Mouse (Mus musculus): Measurements from ENCODE around the gene Ears2. TPM values are rescaled to one million over a fixed set of nuclear protein-coding genes. Genes with fewer than 3 reads are reported as not detected.

The Ears2 gene
- polyA plus RNA-seq, 1 experiment, result 4.8 TPM

GRCm38 (mm10) chr7:122015105-122015504 lies 52.0 kb downstream of the Ears2 start:
- no peaks in the 10 kb centered on the region for H3K27me3 ChIP-seq (ENCODE audit: control insufficient read depth, insufficient read depth, low read length)
- 71% methylated on average over 8 of the region's 8 CpGs for WGBS
- H3K27ac ChIP-seq (ENCODE audit: insufficient read depth, low read length), result no peak overlapping the region
- no peak overlapping the region for H3K4me3 ChIP-seq (replicated peaks; ENCODE audit: insufficient read depth, low read depth, low read length)
- peaks cover 8% of the 10 kb centered on the region for H3K4me1 ChIP-seq (ENCODE audit: control insufficient read depth, insufficient read depth, low read length)
- no peak for DNase-seq
- TF ChIP-seq CTCF (IDR thresholded peaks at IDR 0.05; ENCODE audit: borderline replicate concordance, insufficient read depth, low read depth, low read length) (no peak), POLR2A (IDR thresholded peaks at IDR 0.05; ENCODE audit: borderline replicate concordance, insufficient read depth, low read length) (no peak)

DNA sequence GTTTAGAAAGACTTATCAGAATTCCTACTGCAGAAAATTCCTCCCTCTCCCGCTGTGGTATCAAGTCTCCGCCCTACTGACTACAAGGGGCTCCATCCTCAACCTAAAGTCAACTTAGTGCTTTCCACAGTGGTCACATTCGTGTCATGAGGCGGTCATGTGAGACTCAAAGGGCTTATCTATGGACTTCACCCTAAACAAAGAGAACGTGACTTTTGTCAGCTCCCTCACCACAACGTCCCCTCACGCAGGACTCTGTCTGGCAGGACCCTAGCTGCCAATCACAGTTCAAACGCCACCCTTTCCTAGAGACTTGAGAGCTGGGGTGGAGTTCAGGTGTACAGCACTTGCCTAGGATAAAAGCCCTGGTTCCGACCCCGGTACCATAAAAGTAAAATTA lies 54.1 kb downstream of the Ears2 start:
- H3K27me3 ChIP-seq (ENCODE audit: control insufficient read depth, insufficient read depth, low read length), result no peaks in the 10 kb centered on the region
- DNase-seq, result no peak
- 92% methylated on average over 10 of the region's 10 CpGs for WGBS
- peaks cover 8% of the 10 kb centered on the region for H3K4me1 ChIP-seq (ENCODE audit: control insufficient read depth, insufficient read depth, low read length)
- no peak overlapping the region for H3K27ac ChIP-seq (ENCODE audit: insufficient read depth, low read length)
- H3K4me3 ChIP-seq (replicated peaks; ENCODE audit: insufficient read depth, low read depth, low read length), result no peak overlapping the region
- no peak for TF ChIP-seq CTCF (IDR thresholded peaks at IDR 0.05; ENCODE audit: borderline replicate concordance, insufficient read depth, low read depth, low read length)
- TF ChIP-seq POLR2A (IDR thresholded peaks at IDR 0.05; ENCODE audit: borderline replicate concordance, insufficient read depth, low read length), result no peak

GRCm38 (mm10) chr7:122012370-122012769 lies 54.7 kb downstream of the Ears2 start:
- Histone ChIP-seq H3K27me3 (ENCODE audit: control insufficient read depth, insufficient read depth, low read length) (no peaks in the 10 kb centered on the region), H3K27ac (ENCODE audit: insufficient read depth, low read length) (no peak overlapping the region), H3K4me3 (replicated peaks; ENCODE audit: insufficient read depth, low read depth, low read length) (no peak overlapping the region), H3K4me1 (ENCODE audit: control insufficient read depth, insufficient read depth, low read length) (peaks cover 8% of the 10 kb centered on the region)
- 16% methylated on average over 4 of the region's 4 CpGs for WGBS
- DNase-seq, result peak in 1 of 2 experiments; percentile 47
- TF ChIP-seq POLR2A (IDR thresholded peaks at IDR 0.05; ENCODE audit: borderline replicate concordance, insufficient read depth, low read length), result no peak
- TF ChIP-seq CTCF (IDR thresholded peaks at IDR 0.05; ENCODE audit: borderline replicate concordance, insufficient read depth, low read depth, low read length), result no peak

GRCm38 (mm10) chr7:122000396-122000795 lies 66.7 kb downstream of the Ears2 start:
- Histone ChIP-seq H3K4me1 (ENCODE audit: control insufficient read depth, insufficient read depth, low read length) (no peaks in the 10 kb centered on the region), H3K27ac (ENCODE audit: insufficient read depth, low read length) (no peak overlapping the region), H3K27me3 (ENCODE audit: control insufficient read depth, insufficient read depth, low read length) (no peaks in the 10 kb centered on the region), H3K4me3 (replicated peaks; ENCODE audit: insufficient read depth, low read depth, low read length) (no peak overlapping the region)
- TF ChIP-seq CTCF (IDR thresholded peaks at IDR 0.05; ENCODE audit: borderline replicate concordance, insufficient read depth, low read depth, low read length) (no peak), POLR2A (IDR thresholded peaks at IDR 0.05; ENCODE audit: borderline replicate concordance, insufficient read depth, low read length) (no peak)
- 16% methylated on average over 8 of the region's 8 CpGs for WGBS
- no peak for DNase-seq

- 89% methylated on average over 5 of the region's 5 CpGs for WGBS
- Histone ChIP-seq H3K27ac (ENCODE audit: insufficient read depth, low read length) (no peak overlapping the region), H3K27me3 (ENCODE audit: control insufficient read depth, insufficient read depth, low read length) (no peaks in the 10 kb centered on the region), H3K4me3 (replicated peaks; ENCODE audit: insufficient read depth, low read depth, low read length) (no peak overlapping the region), H3K4me1 (ENCODE audit: control insufficient read depth, insufficient read depth, low read length) (no peaks in the 10 kb centered on the region)
- TF ChIP-seq CTCF (IDR thresholded peaks at IDR 0.05; ENCODE audit: borderline replicate concordance, insufficient read depth, low read depth, low read length) (no peak), POLR2A (IDR thresholded peaks at IDR 0.05; ENCODE audit: borderline replicate concordance, insufficient read depth, low read length) (no peak)
- no peak for DNase-seq
Observed at GRCm38 (mm10) chr7:121995961-121996360, 71.1 kb downstream of the Ears2 start.

Other genes with a start within 250 kb of the Ears2 start
- gene Scnn1b, start 202.2 kb downstream of the Ears2 start, polyA plus RNA-seq (2012; rRNA removed), result 1.3 and 1.5 TPM in 2 replicates
- 32.3 and 32.6 TPM in 2 replicates for gene Cog7, start 85.6 kb downstream of the Ears2 start, polyA plus RNA-seq (2012; rRNA removed)
- 22.8 and 23.1 TPM in 2 replicates for gene Gga2, start 46.0 kb downstream of the Ears2 start, polyA plus RNA-seq (2012; rRNA removed)
- gene Ubfd1, start 88 bp downstream of the Ears2 start, polyA plus RNA-seq (2012; rRNA removed), result 52.0 and 56.9 TPM in 2 replicates
- 204 and 236 TPM in 2 replicates for gene Ndufab1, start 34.6 kb upstream of the Ears2 start, polyA plus RNA-seq (2012; rRNA removed)
- gene Palb2, start 65.7 kb upstream of the Ears2 start, polyA plus RNA-seq (2012; rRNA removed), result 2.2 and 2.6 TPM in 2 replicates
- gene Dctn5, start 65.8 kb upstream of the Ears2 start, polyA plus RNA-seq (2012; rRNA removed), result 110 and 115 TPM in 2 replicates
- 2.0 and 2.1 TPM in 2 replicates for gene Plk1, start 92.2 kb upstream of the Ears2 start, polyA plus RNA-seq (2012; rRNA removed)
- 0.11 and 0.21 TPM in 2 replicates for gene Ern2, start 118.9 kb upstream of the Ears2 start, polyA plus RNA-seq (2012; rRNA removed)
- gene Chp2, start 152.2 kb upstream of the Ears2 start, polyA plus RNA-seq (2012; rRNA removed), result 0.29 and 0.46 TPM in 2 replicates
- 311 and 324 TPM in 2 replicates for gene Prkcb, start 221.5 kb upstream of the Ears2 start, polyA plus RNA-seq (2012; rRNA removed)